Mouse (Mus musculus): ENCODE data around the gene Mipol1.

DNA sequence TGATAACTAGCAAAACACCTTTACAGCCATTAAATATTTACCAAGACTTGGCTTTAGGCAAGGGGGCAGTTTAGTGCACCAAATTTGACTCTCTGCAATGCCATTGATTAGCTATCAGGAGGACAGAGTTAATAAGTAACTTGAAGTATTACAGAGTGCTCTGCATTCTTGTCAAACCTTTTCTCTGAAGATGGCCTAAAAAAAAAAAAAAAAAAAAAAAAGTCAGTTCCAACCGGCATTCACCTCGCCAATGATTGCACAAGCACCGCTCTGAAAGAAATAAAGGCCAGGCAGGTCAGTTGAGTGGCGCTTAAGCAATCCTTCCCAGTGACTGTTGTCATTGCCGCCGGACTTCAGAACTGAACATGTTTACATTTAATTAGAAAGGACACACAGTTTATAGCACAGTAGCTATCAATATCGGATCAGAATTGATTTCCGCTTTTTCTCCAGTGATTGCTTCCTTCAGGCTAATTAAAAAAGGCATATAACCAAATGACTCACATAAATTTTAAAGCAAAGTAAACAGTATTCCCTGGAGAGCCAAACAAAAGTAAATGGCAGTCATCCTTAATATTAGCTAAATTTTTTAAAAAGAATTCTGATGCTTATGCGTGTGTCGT is 214.2 kb downstream of the Mipol1 start:
- TF ChIP-seq CTCF (IDR thresholded peaks at IDR 0.05; ENCODE audit: borderline replicate concordance, insufficient read depth, low read length) (no peak), POLR2A (IDR thresholded peaks at IDR 0.05; ENCODE audit: low read depth, low read length) (no peak)
